8 mouse cellular contexts compared by ENCODE assay signal in genomic region chr9:21989230-21990110, GRCm38 (mm10). TPM values are rescaled to one million over a fixed set of nuclear protein-coding genes. Genes with fewer than 3 reads are reported as not detected.
DNase-seq lines count a peak whose midpoint lies in the region; ATAC-seq and TF ChIP-seq lines count a peak whose summit lies in the region.

Gene Rgl3, minus strand, starts transcription at chr9:21989446.

- no peaks in the 10 kb centered on the region for H3K36me3 ChIP-seq in ES-E14 (ENCODE audit: control insufficient read depth, insufficient read depth, low read length, poor library complexity, severe bottlenecking)
- H3K36me3 ChIP-seq in forebrain, embryonic 15.5 days: no peaks in the 10 kb centered on the region
- H3K36me3 ChIP-seq in hindbrain, embryonic 12.5 days: no peaks in the 10 kb centered on the region
- no peaks in the 10 kb centered on the region for H3K36me3 ChIP-seq in liver, embryonic 11.5 days (ENCODE audit: control insufficient read depth, insufficient read depth, low read length)
- no peaks in the 10 kb centered on the region for H3K36me3 ChIP-seq in myocyte (ENCODE audit: control insufficient read depth, insufficient read depth)

- peak within 1 kb of the TSS; percentile 50 for H3K4me2 ChIP-seq in forebrain, embryonic 15.5 days (replicated peaks)
- H3K4me2 ChIP-seq in hindbrain, embryonic 12.5 days (replicated peaks): peak within 1 kb of the TSS; percentile 60
- peak within 1 kb of the TSS; percentile 67 for H3K4me2 ChIP-seq in liver, embryonic 11.5 days
- peak within 1 kb of the TSS; percentile 82 for H3K4me2 ChIP-seq in myocyte (ENCODE audit: low read depth)

- no peak within 1 kb of the TSS for H3K27ac ChIP-seq in ES-E14 (ENCODE audit: insufficient read depth, low read depth, low read length, poor library complexity, severe bottlenecking)
- peak within 1 kb of the TSS; percentile 84 for H3K27ac ChIP-seq in brown adipose tissue, adult 24 weeks (replicated peaks; ENCODE audit: low read depth, low read length)
- no peak within 1 kb of the TSS for H3K27ac ChIP-seq in forebrain, embryonic 15.5 days (replicated peaks)
- H3K27ac ChIP-seq in hindbrain, embryonic 12.5 days: no peak within 1 kb of the TSS
- H3K27ac ChIP-seq in liver, embryonic 11.5 days (ENCODE audit: low read depth, low read length): no peak within 1 kb of the TSS

- H3ac ChIP-seq in myocyte (ENCODE audit: control insufficient read depth, insufficient read length): peak within 1 kb of the TSS; percentile 51

- peak; percentile 78 for TF ChIP-seq POLR2A in myocyte (IDR thresholded peaks at IDR 0.05; ENCODE audit: insufficient read length, low read depth)

- H3K4me3 ChIP-seq in ES-E14 (ENCODE audit: insufficient read depth in 1 of 2, low read depth in 1 of 2, low read length in 2 of 2, poor library complexity in 1 of 2, severe bottlenecking in 1 of 2) (peak within 1 kb of the TSS; percentile 34 to 68), myocyte (peak within 1 kb of the TSS; percentile 68)
- peak within 1 kb of the TSS; percentile 90 for H3K4me3 ChIP-seq in brown adipose tissue, adult 24 weeks (ENCODE audit: insufficient read depth, low read depth, low read length)
- H3K4me3 ChIP-seq in forebrain, embryonic 15.5 days: peak within 1 kb of the TSS; percentile 30
- H3K4me3 ChIP-seq in hindbrain, embryonic 12.5 days: peak within 1 kb of the TSS; percentile 37
- H3K4me3 ChIP-seq in liver, embryonic 11.5 days (ENCODE audit: low read depth, low read length): peak within 1 kb of the TSS; percentile 49

- peak; percentile 42; the same call in 1 of the 2 replicates for ATAC-seq in forebrain, embryonic 15.5 days (replicated peaks)
- ATAC-seq in hindbrain, embryonic 12.5 days (ENCODE audit: low FRiP score): no peak
- no peak for ATAC-seq in liver, embryonic 11.5 days (replicated peaks; ENCODE audit: low FRiP score)

- H3K9me3 ChIP-seq in ES-E14 (ENCODE audit: control insufficient read depth, insufficient read depth, low read depth, low read length): no peaks in the 10 kb centered on the region
- no peaks in the 10 kb centered on the region for H3K9me3 ChIP-seq in forebrain, embryonic 15.5 days
- H3K9me3 ChIP-seq in hindbrain, embryonic 12.5 days (replicated peaks): no peaks in the 10 kb centered on the region
- H3K9me3 ChIP-seq in liver, embryonic 11.5 days (ENCODE audit: control insufficient read depth, low read length): no peaks in the 10 kb centered on the region

- no peak for DNase-seq in ES-E14 (ENCODE audit: low read depth, low spot score)
- no peak for DNase-seq in liver, embryonic 11.5 days (ENCODE audit: low spot score)
- DNase-seq in frontal cortex, postnatal 36 days (ENCODE audit: low spot score in 2 of 2): no peak
- DNase-seq in T-cell, adult 2 months (ENCODE audit: low spot score): no peak

- in situ Hi-C loops in ES-E14 (cut with MboI; ENCODE audit: low sequenced_read_pairs in 2 of 2, unreplicated experiment in 2 of 2): no loop called here

- H3K27me3 ChIP-seq in forebrain, embryonic 15.5 days: peaks cover 54% of the 10 kb centered on the region
- peaks cover 87% of the 10 kb centered on the region for H3K27me3 ChIP-seq in hindbrain, embryonic 12.5 days
- peaks cover 94% of the 10 kb centered on the region for H3K27me3 ChIP-seq in liver, embryonic 11.5 days (replicated peaks; ENCODE audit: control insufficient read depth, insufficient read depth, low read length)
- peaks cover 4% of the 10 kb centered on the region for H3K27me3 ChIP-seq in myocyte (ENCODE audit: control insufficient read depth, insufficient read depth, insufficient read length)

- H3K79me2 ChIP-seq in myocyte (ENCODE audit: control insufficient read depth, insufficient read depth): no peaks in the 10 kb centered on the region

- H3K9ac ChIP-seq in ES-E14 (ENCODE audit: insufficient read depth, low read depth, low read length, poor library complexity, severe bottlenecking): peak within 1 kb of the TSS; percentile 52; the same call in 1 of the 2 replicates
- H3K9ac ChIP-seq in forebrain, embryonic 15.5 days (replicated peaks): peak within 1 kb of the TSS; percentile 22; the same call in 1 of the 2 replicates
- peak within 1 kb of the TSS; percentile 50; the same call in 1 of the 2 replicates for H3K9ac ChIP-seq in hindbrain, embryonic 12.5 days
- no peak within 1 kb of the TSS for H3K9ac ChIP-seq in liver, embryonic 11.5 days (ENCODE audit: low read depth, low read length)

- WGBS in forebrain, embryonic 15.5 days: 1% methylated on average over 42 of the region's 42 CpGs
- WGBS in hindbrain, embryonic 12.5 days: under 1% methylated on average over 42 of the region's 42 CpGs
- WGBS in liver, embryonic 11.5 days: 3% methylated on average over 42 of the region's 42 CpGs

- peaks cover 0 to 25% of the 10 kb centered on the region in 2 experiments; a peak in 2 of 4 replicates for H3K4me1 ChIP-seq in ES-E14 (ENCODE audit: control insufficient read depth in 2 of 2, insufficient read depth in 2 of 2, low read length in 2 of 2, poor library complexity in 1 of 2)
- H3K4me1 ChIP-seq in brown adipose tissue, adult 24 weeks (ENCODE audit: control insufficient read depth, insufficient read depth, insufficient read length, low read length): peaks cover 6% of the 10 kb centered on the region; the same call in 1 of the 2 replicates
- peaks cover 22% of the 10 kb centered on the region for H3K4me1 ChIP-seq in forebrain, embryonic 15.5 days
- H3K4me1 ChIP-seq in hindbrain, embryonic 12.5 days: peaks cover 26% of the 10 kb centered on the region
- H3K4me1 ChIP-seq in liver, embryonic 11.5 days (replicated peaks; ENCODE audit: control insufficient read depth, insufficient read depth, low read length): peaks cover 10% of the 10 kb centered on the region; the same call in 1 of the 2 replicates

TF ChIP-seq in ES-E14, 5 proteins besides CTCF, POLR2A, EP300 and RAD21:
- no peak for TF ChIP-seq MAFK (IDR thresholded peaks at IDR 0.05; ENCODE audit: insufficient read depth, low read depth, low read length)
- TF ChIP-seq CHD2 (IDR thresholded peaks at IDR 0.05; ENCODE audit: low read depth, low read length): no peak
- no peak for TF ChIP-seq ZNF384 (IDR thresholded peaks at IDR 0.05; ENCODE audit: low read depth, low read length)
- no peak for TF ChIP-seq HCFC1 (IDR thresholded peaks at IDR 0.05; ENCODE audit: borderline replicate concordance, insufficient read depth, low read length)
- TF ChIP-seq ZC3H11A (IDR thresholded peaks at IDR 0.05; ENCODE audit: borderline replicate concordance, low read depth, low read length): no peak
TF ChIP-seq in ES-E14: peak in this region for 0.

TF ChIP-seq in myocyte, 11 proteins besides CTCF, POLR2A, EP300 and RAD21:
- TF ChIP-seq POLR2AphosphoS2 (IDR thresholded peaks at IDR 0.05; ENCODE audit: insufficient read length, low read depth) (peak; percentile 80), E2F4 (IDR thresholded peaks at IDR 0.05; ENCODE audit: insufficient read depth) (no peak)

RNA-seq across cellular contexts. Expression of gene Rgl3, which starts in this region (rescaled TPM):
- total RNA-seq in ES-E14 (2012; rRNA removed): 0.27 and 0.37 TPM in 2 replicates
- 9.2 and 10.4 TPM in 2 replicates for polyA plus RNA-seq in brown adipose tissue, adult 24 weeks (2012; ENCODE audit: insufficient read depth, insufficient read length, missing spikeins)
- 0.87 and 1.1 TPM in 2 replicates for polyA plus RNA-seq in forebrain, embryonic 15.5 days (2015; fragmentation: Nextera tagmentation; extraction: Ambion mirVana)
- 1.9 TPM in 2 replicates for polyA plus RNA-seq in hindbrain, embryonic 12.5 days (2016; fragmentation: Nextera tagmentation; extraction: Ambion mirVana)
- polyA plus RNA-seq in liver, embryonic 11.5 days (2014; fragmentation: Nextera tagmentation; extraction: Ambion mirVana): 0.34 and 0.55 TPM in 2 replicates
- polyA plus RNA-seq in myocyte (2012; fragmentation: generic; extraction: Trizol): 11.2 TPM

Comparison
In these comparisons a context has a peak if more than half of its experiments do, and no peak if none do; other contexts are left out.
1. H3K4me3 ChIP-seq: peak in every context shown above with its lines; median percentile 90 in brown adipose tissue, adult 24 weeks; 68 in myocyte; 51 in ES-E14; 49 in liver, embryonic 11.5 days; 37 in hindbrain, embryonic 12.5 days; 30 in forebrain, embryonic 15.5 days.